Mouse (Mus musculus) ES-E14 (cell line): ENCODE results near the gene Ppp1r1b.

Source experiments
- CHD2 ChIP-seq: IDR thresholded peaks from 2 replicates; pipeline ENCODE4 v1.6.1; 2014; ENCODE audit warnings: mild to moderate bottlenecking, low read depth, low read length, inconsistent platforms
- MAFK ChIP-seq: IDR thresholded peaks from 2 replicates; pipeline ENCODE4 v1.6.1; 2014; ENCODE audit warnings: mild to moderate bottlenecking, low read depth, low read length, inconsistent platforms; ENCODE audit not compliant: insufficient read depth
- ZNF384 ChIP-seq: IDR thresholded peaks from 2 replicates; pipeline ENCODE4 v1.6.1; 2012; ENCODE audit warnings: low read depth, low read length, inconsistent platforms

GRCm38 (mm10) chr11:98339679-98340287 lies 8.4 kb upstream of the Ppp1r1b start:
- TF ChIP-seq ZNF384 (no peak), MAFK (no peak), CHD2 (no peak)
